Mouse (Mus musculus): Measurements from ENCODE around the gene Golph3l. TPM values are rescaled to one million over a fixed set of nuclear protein-coding genes. Genes with fewer than 3 reads are reported as not detected.

Gene Golph3l
- polyA plus RNA-seq, 2 experiments = 23.8 to 32.2 TPM

- Histone ChIP-seq H3K27ac (replicated peaks; ENCODE audit: low read depth, low read length) (no peak overlapping the region), H3K36me3 (ENCODE audit: control insufficient read depth, insufficient read depth, low read length) (no peaks in the 10 kb centered on the region), H3K4me3 (replicated peaks; ENCODE audit: low read length) (no peak overlapping the region), H3K9ac (ENCODE audit: low read depth, low read length, severe bottlenecking) (no peak overlapping the region), H3K27me3 (ENCODE audit: control insufficient read depth, insufficient read depth, low read length) (no peaks in the 10 kb centered on the region), H3K4me1 (ENCODE audit: control insufficient read depth, insufficient read depth, low read length) (no peaks in the 10 kb centered on the region), H3K4me2 (replicated peaks; ENCODE audit: low read depth, low read length, severe bottlenecking) (no peak overlapping the region), H3K9me3 (ENCODE audit: control insufficient read depth, low read length) (no peaks in the 10 kb centered on the region)
- DNase-seq (ENCODE audit: low spot score) = no peak
- no peak for ATAC-seq (ENCODE audit: low FRiP score, low read depth)
- no peak for TF ChIP-seq POLR2A (IDR thresholded peaks at IDR 0.05; ENCODE audit: borderline replicate concordance, extremely low read depth, insufficient read depth, insufficient read length)
- WGBS = 65% methylated on average over 1 of the region's 1 CpGs
These were observed 38.6 kb upstream of the Golph3l start for GRCm38 (mm10) chr3:95550176-95550575.

- H3K4me2 ChIP-seq (replicated peaks; ENCODE audit: low read depth, low read length, severe bottlenecking) = no peak overlapping the region
- DNase-seq (ENCODE audit: low spot score) = no peak
- TF ChIP-seq POLR2A (IDR thresholded peaks at IDR 0.05; ENCODE audit: borderline replicate concordance, extremely low read depth, insufficient read depth, insufficient read length) = no peak
- H3K9me3 ChIP-seq (ENCODE audit: control insufficient read depth, low read length) = no peaks in the 10 kb centered on the region
- no peak overlapping the region for H3K9ac ChIP-seq (ENCODE audit: low read depth, low read length, severe bottlenecking)
- no peak for ATAC-seq (ENCODE audit: low FRiP score, low read depth)
- no peaks in the 10 kb centered on the region for H3K4me1 ChIP-seq (ENCODE audit: control insufficient read depth, insufficient read depth, low read length)
- no peaks in the 10 kb centered on the region for H3K36me3 ChIP-seq (ENCODE audit: control insufficient read depth, insufficient read depth, low read length)
- no peaks in the 10 kb centered on the region for H3K27me3 ChIP-seq (ENCODE audit: control insufficient read depth, insufficient read depth, low read length)
- H3K4me3 ChIP-seq (replicated peaks; ENCODE audit: low read length) = no peak overlapping the region
- 46% methylated on average over 3 of the region's 3 CpGs for WGBS
- H3K27ac ChIP-seq (replicated peaks; ENCODE audit: low read depth, low read length) = no peak overlapping the region
These were observed 34.7 kb upstream of the Golph3l start for GRCm38 (mm10) chr3:95553986-95554385.

- no peaks in the 10 kb centered on the region for H3K4me1 ChIP-seq (ENCODE audit: control insufficient read depth, insufficient read depth, low read length)
These were observed 29.3 kb upstream of the Golph3l start, which contains the start of gene Hormad1 for GRCm38 (mm10) chr3:95559437-95559836. TSS of gene Hormad1 (plus strand) at chr3:95559677.

DNA sequence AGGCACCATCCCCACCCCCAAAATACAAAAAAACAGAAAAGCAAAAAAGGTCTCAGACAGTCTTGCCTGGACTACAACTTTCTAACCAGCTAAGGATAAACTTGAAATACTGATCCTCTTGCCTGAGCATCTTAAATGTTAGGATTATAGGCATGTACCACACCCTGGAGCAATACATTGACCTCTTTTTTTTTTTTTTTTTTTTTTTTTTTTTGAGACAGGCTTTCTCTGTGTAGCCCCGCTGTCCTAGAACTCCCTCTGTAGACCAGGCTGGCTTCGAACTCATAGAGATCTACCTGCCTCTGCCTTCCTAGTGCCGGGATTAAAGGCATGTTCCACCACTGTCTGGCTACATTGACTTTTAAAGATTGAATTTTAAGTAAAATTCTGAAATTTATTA, 28.0 kb upstream of the Golph3l start:
- no peak overlapping the region for H3K4me3 ChIP-seq (replicated peaks; ENCODE audit: low read length)
- H3K9ac ChIP-seq (ENCODE audit: low read depth, low read length, severe bottlenecking) = no peak overlapping the region
- H3K4me1 ChIP-seq (ENCODE audit: control insufficient read depth, insufficient read depth, low read length) = no peaks in the 10 kb centered on the region
- 90% methylated on average over 3 of the region's 3 CpGs for WGBS
- DNase-seq (ENCODE audit: low spot score) = no peak
- no peaks in the 10 kb centered on the region for H3K27me3 ChIP-seq (ENCODE audit: control insufficient read depth, insufficient read depth, low read length)
- H3K4me2 ChIP-seq (replicated peaks; ENCODE audit: low read depth, low read length, severe bottlenecking) = no peak overlapping the region
- no peak for ATAC-seq (ENCODE audit: low FRiP score, low read depth)
- H3K9me3 ChIP-seq (ENCODE audit: control insufficient read depth, low read length) = no peaks in the 10 kb centered on the region
- H3K27ac ChIP-seq (replicated peaks; ENCODE audit: low read depth, low read length) = no peak overlapping the region
- no peak for TF ChIP-seq POLR2A (IDR thresholded peaks at IDR 0.05; ENCODE audit: borderline replicate concordance, extremely low read depth, insufficient read depth, insufficient read length)
- no peaks in the 10 kb centered on the region for H3K36me3 ChIP-seq (ENCODE audit: control insufficient read depth, insufficient read depth, low read length)

More at GRCm38 (mm10) chr3:95559437-95559836, 29.3 kb upstream of the Golph3l start, which contains the start of gene Hormad1:
- ATAC-seq (ENCODE audit: low FRiP score, low read depth) (no peak), DNase-seq (ENCODE audit: low spot score) (no peak)
- Histone ChIP-seq H3K36me3 (ENCODE audit: control insufficient read depth, insufficient read depth, low read length) (no peaks in the 10 kb centered on the region), H3K9me3 (ENCODE audit: control insufficient read depth, low read length) (no peaks in the 10 kb centered on the region), H3K27me3 (ENCODE audit: control insufficient read depth, insufficient read depth, low read length) (no peaks in the 10 kb centered on the region), H3K4me2 (replicated peaks; ENCODE audit: low read depth, low read length, severe bottlenecking) (no peak within 1 kb of the TSS), H3K9ac (ENCODE audit: low read depth, low read length, severe bottlenecking) (no peak within 1 kb of the TSS), H3K4me3 (replicated peaks; ENCODE audit: low read length) (no peak within 1 kb of the TSS), H3K27ac (replicated peaks; ENCODE audit: low read depth, low read length) (no peak within 1 kb of the TSS)
- 90% methylated on average over 27 of the region's 27 CpGs for WGBS
- TF ChIP-seq POLR2A (IDR thresholded peaks at IDR 0.05; ENCODE audit: borderline replicate concordance, extremely low read depth, insufficient read depth, insufficient read length) = no peak

- no peak for ATAC-seq (ENCODE audit: low FRiP score, low read depth)
- no peak overlapping the region for H3K4me3 ChIP-seq (replicated peaks; ENCODE audit: low read length)
- 51% methylated on average over 2 of the region's 2 CpGs for WGBS
- no peak overlapping the region for H3K27ac ChIP-seq (replicated peaks; ENCODE audit: low read depth, low read length)
- H3K4me1 ChIP-seq (ENCODE audit: control insufficient read depth, insufficient read depth, low read length) = no peaks in the 10 kb centered on the region
- H3K27me3 ChIP-seq (ENCODE audit: control insufficient read depth, insufficient read depth, low read length) = no peaks in the 10 kb centered on the region
- TF ChIP-seq POLR2A (IDR thresholded peaks at IDR 0.05; ENCODE audit: borderline replicate concordance, extremely low read depth, insufficient read depth, insufficient read length) = no peak
- no peak overlapping the region for H3K9ac ChIP-seq (ENCODE audit: low read depth, low read length, severe bottlenecking)
- no peak for DNase-seq (ENCODE audit: low spot score)
- no peaks in the 10 kb centered on the region for H3K9me3 ChIP-seq (ENCODE audit: control insufficient read depth, low read length)
- no peak overlapping the region for H3K4me2 ChIP-seq (replicated peaks; ENCODE audit: low read depth, low read length, severe bottlenecking)
- no peaks in the 10 kb centered on the region for H3K36me3 ChIP-seq (ENCODE audit: control insufficient read depth, insufficient read depth, low read length)
These were observed 26.9 kb upstream of the Golph3l start for GRCm38 (mm10) chr3:95561826-95562225.

- Histone ChIP-seq H3K36me3 (ENCODE audit: control insufficient read depth, insufficient read depth, low read length) (no peaks in the 10 kb centered on the region), H3K4me2 (replicated peaks; ENCODE audit: low read depth, low read length, severe bottlenecking) (no peak overlapping the region), H3K4me1 (ENCODE audit: control insufficient read depth, insufficient read depth, low read length) (no peaks in the 10 kb centered on the region), H3K27me3 (ENCODE audit: control insufficient read depth, insufficient read depth, low read length) (no peaks in the 10 kb centered on the region), H3K9me3 (ENCODE audit: control insufficient read depth, low read length) (no peaks in the 10 kb centered on the region), H3K4me3 (replicated peaks; ENCODE audit: low read length) (no peak overlapping the region), H3K27ac (replicated peaks; ENCODE audit: low read depth, low read length) (no peak overlapping the region), H3K9ac (ENCODE audit: low read depth, low read length, severe bottlenecking) (no peak overlapping the region)
- 92% methylated on average over 3 of the region's 3 CpGs for WGBS
- DNase-seq (ENCODE audit: low spot score) (no peak), ATAC-seq (ENCODE audit: low FRiP score, low read depth) (no peak)
- TF ChIP-seq POLR2A (IDR thresholded peaks at IDR 0.05; ENCODE audit: borderline replicate concordance, extremely low read depth, insufficient read depth, insufficient read length) = no peak
These were observed 19.1 kb upstream of the Golph3l start for GRCm38 (mm10) chr3:95569585-95569984.
